ENCODE assay signal across 16 mouse cellular contexts in the genomic region with DNA sequence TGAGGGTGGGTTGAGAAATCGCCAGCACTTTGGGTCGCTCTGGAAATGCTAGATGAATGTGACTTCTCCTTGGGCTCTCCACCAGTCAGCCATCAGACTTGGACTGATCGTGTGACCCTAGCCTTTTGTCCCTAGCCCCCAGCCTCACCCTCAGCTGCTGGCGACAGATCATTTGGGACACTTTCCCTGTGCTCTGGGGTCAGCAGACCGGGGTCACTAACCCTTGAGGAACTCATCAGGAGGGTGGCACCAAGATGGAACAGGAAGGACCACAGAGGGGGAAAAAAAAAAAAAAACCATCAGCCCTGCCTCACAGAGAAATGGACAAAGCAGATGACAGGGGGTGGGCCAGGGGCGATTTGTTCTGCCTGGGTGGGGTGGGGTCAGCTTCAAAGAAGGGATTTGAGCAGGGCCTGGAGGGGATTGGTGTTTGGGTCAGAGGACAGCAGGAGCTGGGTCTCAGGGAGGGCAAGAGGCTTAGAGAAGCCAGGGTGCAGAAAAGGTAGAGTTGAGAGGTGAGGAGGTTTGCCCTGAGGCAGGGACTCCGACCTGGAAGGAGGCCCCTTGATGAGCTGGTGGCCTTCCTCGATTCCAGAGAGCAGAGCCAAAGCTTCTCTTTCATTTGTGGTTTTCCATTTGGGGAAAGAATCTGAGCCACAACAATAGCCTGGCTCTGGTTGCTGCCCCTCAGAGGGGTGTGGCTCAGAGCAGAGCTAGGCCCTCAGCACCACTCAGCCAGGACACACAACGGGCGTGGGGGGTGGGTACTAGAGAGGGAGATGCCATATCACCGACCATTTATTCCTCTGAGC. TPM values are rescaled to one million over a fixed set of nuclear protein-coding genes. Genes with fewer than 3 reads are reported as not detected.
DNase-seq lines count a peak whose midpoint lies in the region; ATAC-seq lines count a peak whose summit lies in the region.
"Had no signal": no experiment of that assay in that cellular context is flagged by ENCODE, and none has a peak within 500 bp of the region (broad histone marks: within the 10 kb centered on the region; RNA-seq: fewer than 3 reads in every experiment).

No protein-coding gene starts in this region.

- no peaks in the 10 kb centered on the region for H3K9me3 ChIP-seq in heart, embryonic 13.5 days
- H3K9me3 ChIP-seq in midbrain, embryonic 10.5 days (replicated peaks): no peaks in the 10 kb centered on the region
- no peaks in the 10 kb centered on the region for H3K9me3 ChIP-seq in midbrain, embryonic 14.5 days (ENCODE audit: control insufficient read depth, low read length)
- no peaks in the 10 kb centered on the region for H3K9me3 ChIP-seq in embryonic facial prominence, embryonic 13.5 days
- H3K9me3 ChIP-seq in neural tube, embryonic 15.5 days (replicated peaks): no peaks in the 10 kb centered on the region
- H3K9me3 ChIP-seq: neural tube, embryonic 12.5 days had no signal

- H3K4me2 ChIP-seq in heart, embryonic 13.5 days: peak overlapping the region; percentile 55
- no peak overlapping the region for H3K4me2 ChIP-seq in midbrain, embryonic 14.5 days (ENCODE audit: low read length)
- H3K4me2 ChIP-seq in embryonic facial prominence, embryonic 13.5 days: no peak overlapping the region
- H3K4me2 ChIP-seq in neural tube, embryonic 15.5 days: no peak overlapping the region

- WGBS in heart, embryonic 13.5 days: 21% methylated on average over 11 of the region's 11 CpGs
- 3% methylated on average over 11 of the region's 11 CpGs for WGBS in midbrain, embryonic 10.5 days
- 7% methylated on average over 11 of the region's 11 CpGs for WGBS in midbrain, embryonic 14.5 days
- WGBS in embryonic facial prominence, embryonic 13.5 days: 14% methylated on average over 11 of the region's 11 CpGs
- 17% methylated on average over 11 of the region's 11 CpGs for WGBS in neural tube, embryonic 15.5 days

- H3K4me3 ChIP-seq in heart, embryonic 13.5 days: no peak overlapping the region; the same call in 1 of the 2 replicates
- H3K4me3 ChIP-seq in midbrain, embryonic 10.5 days: peak overlapping the region; percentile 33
- no peak overlapping the region for H3K4me3 ChIP-seq in midbrain, embryonic 14.5 days (replicated peaks; ENCODE audit: low read depth, low read length)
- no peak overlapping the region for H3K4me3 ChIP-seq in embryonic facial prominence, embryonic 13.5 days
- no peak overlapping the region for H3K4me3 ChIP-seq in neural tube, embryonic 15.5 days (replicated peaks)
- H3K4me3 ChIP-seq: neural tube, embryonic 12.5 days had no signal

- peak overlapping the region; percentile 71 for H3K27ac ChIP-seq in heart, embryonic 13.5 days (replicated peaks)
- H3K27ac ChIP-seq in midbrain, embryonic 10.5 days (replicated peaks): peak overlapping the region; percentile 84
- no peak overlapping the region for H3K27ac ChIP-seq in midbrain, embryonic 14.5 days (replicated peaks; ENCODE audit: low read depth, low read length)
- no peak overlapping the region for H3K27ac ChIP-seq in embryonic facial prominence, embryonic 13.5 days
- 0 out of 2 replicates have a peak overlapping the region, but pooled peaks have one; percentile 9 for H3K27ac ChIP-seq in neural tube, embryonic 15.5 days (replicated peaks)

- H3K36me3 ChIP-seq in heart, embryonic 13.5 days: no peaks in the 10 kb centered on the region
- no peaks in the 10 kb centered on the region for H3K36me3 ChIP-seq in midbrain, embryonic 10.5 days
- no peaks in the 10 kb centered on the region for H3K36me3 ChIP-seq in midbrain, embryonic 14.5 days (ENCODE audit: control insufficient read depth, insufficient read depth, low read length)
- H3K36me3 ChIP-seq in embryonic facial prominence, embryonic 13.5 days: no peaks in the 10 kb centered on the region
- H3K36me3 ChIP-seq in neural tube, embryonic 15.5 days: no peaks in the 10 kb centered on the region
- H3K36me3 ChIP-seq: neural tube, embryonic 12.5 days had no signal

- ATAC-seq in heart, embryonic 13.5 days (ENCODE audit: extremely low read depth, insufficient number of reproducible peaks, low FRiP score, low TSS enrichment): peak; percentile 49; the same call in 1 of the 2 replicates
- ATAC-seq in midbrain, embryonic 14.5 days (ENCODE audit: low FRiP score, low TSS enrichment): no peak
- no peak for ATAC-seq in embryonic facial prominence, embryonic 13.5 days (ENCODE audit: insufficient number of reproducible peaks, insufficient read depth, low FRiP score, low TSS enrichment, low read depth)
- ATAC-seq in neural tube, embryonic 15.5 days (ENCODE audit: low FRiP score): no peak
- ATAC-seq in erythroblast, adult 5-6 weeks (replicated peaks; ENCODE audit: low FRiP score, poor library complexity, severe bottlenecking): no peak
- ATAC-seq: CD4-positive, CD25-positive, alpha-beta regulatory T cell, adult 4 months had no signal

- no peak for DNase-seq in heart, postnatal 10 days
- DNase-seq in midbrain, embryonic 10.5 days (ENCODE audit: low spot score): peak; percentile 72
- DNase-seq in midbrain, embryonic 14.5 days: no peak
- DNase-seq in spleen, postnatal 4 days (ENCODE audit: low spot score in 2 of 2): no peak
- DNase-seq: right cerebral cortex, postnatal 25 days had no signal

- peak overlapping the region; percentile 61 for H3K9ac ChIP-seq in heart, embryonic 13.5 days
- no peak overlapping the region for H3K9ac ChIP-seq in midbrain, embryonic 14.5 days (replicated peaks; ENCODE audit: low read length)
- 0 out of 2 replicates have a peak overlapping the region, but pooled peaks have one; percentile 27 for H3K9ac ChIP-seq in embryonic facial prominence, embryonic 13.5 days
- no peak overlapping the region for H3K9ac ChIP-seq in neural tube, embryonic 15.5 days (replicated peaks)
- H3K9ac ChIP-seq: neural tube, embryonic 12.5 days had no signal

- intact Hi-C loops in heart, postnatal 10 days (cut with DNase I): no loop called here

- peaks cover 26% of the 10 kb centered on the region for H3K27me3 ChIP-seq in heart, embryonic 13.5 days (replicated peaks)
- peaks cover 40% of the 10 kb centered on the region for H3K27me3 ChIP-seq in midbrain, embryonic 10.5 days (ENCODE audit: low read depth, poor library complexity, severe bottlenecking)
- peaks cover 25% of the 10 kb centered on the region for H3K27me3 ChIP-seq in midbrain, embryonic 14.5 days (ENCODE audit: control insufficient read depth, insufficient read depth, low read length)
- peaks cover 45% of the 10 kb centered on the region for H3K27me3 ChIP-seq in embryonic facial prominence, embryonic 13.5 days
- peaks cover 37% of the 10 kb centered on the region for H3K27me3 ChIP-seq in neural tube, embryonic 15.5 days (replicated peaks)

- H3K4me1 ChIP-seq in heart, embryonic 13.5 days: peaks cover 57% of the 10 kb centered on the region
- peaks cover 66% of the 10 kb centered on the region for H3K4me1 ChIP-seq in midbrain, embryonic 10.5 days
- H3K4me1 ChIP-seq in midbrain, embryonic 14.5 days (ENCODE audit: control insufficient read depth, insufficient read depth, low read length): peaks cover 18% of the 10 kb centered on the region; the same call in 1 of the 2 replicates
- peaks cover 50% of the 10 kb centered on the region for H3K4me1 ChIP-seq in embryonic facial prominence, embryonic 13.5 days
- peaks cover 33% of the 10 kb centered on the region for H3K4me1 ChIP-seq in neural tube, embryonic 15.5 days

RNA-seq across cellular contexts. Expression of gene Grrp1, which starts 3.5 kb away (rescaled TPM):
- polyA plus RNA-seq in heart, embryonic 13.5 days (2015; fragmentation: Nextera tagmentation; extraction: Ambion mirVana): 4.3 and 5.0 TPM in 2 replicates
- 10 to 100 TPM; 13.5 to 15.2 TPM for total RNA-seq in heart, postnatal 10 days (2021)
- 5.7 and 9.5 TPM in 2 replicates for polyA plus RNA-seq in midbrain, embryonic 10.5 days (2016; fragmentation: Nextera tagmentation; extraction: Ambion mirVana)
- polyA plus RNA-seq in midbrain, embryonic 14.5 days (2014; fragmentation: Nextera tagmentation; extraction: Ambion mirVana): 11.1 and 17.6 TPM in 2 replicates
- 3.9 and 6.4 TPM in 2 replicates for polyA plus RNA-seq in embryonic facial prominence, embryonic 13.5 days (2015; fragmentation: Nextera tagmentation; extraction: Ambion mirVana)
- 14.2 and 17.0 TPM in 2 replicates for polyA plus RNA-seq in neural tube, embryonic 15.5 days (2015; fragmentation: Nextera tagmentation; extraction: Ambion mirVana)
- total RNA-seq in erythroblast, adult 5-6 weeks (2015; ENCODE audit: low replicate concordance): not detected in 2 replicates
- not detected in 2 replicates for total RNA-seq in erythroblast, adult 5-6 weeks (2017; ENCODE audit: low replicate concordance)
- polyA plus RNA-seq: CD4-positive, CD25-positive, alpha-beta regulatory T cell, adult 4 months had no signal

RNA-seq across cellular contexts. Expression of gene Gm30191, which starts 10.7 kb away (rescaled TPM):
- polyA plus RNA-seq in heart, embryonic 13.5 days (2015; fragmentation: Nextera tagmentation; extraction: Ambion mirVana): not detected in 2 replicates
- total RNA-seq in heart, postnatal 10 days (2021): not detected
- polyA plus RNA-seq in midbrain, embryonic 10.5 days (2016; fragmentation: Nextera tagmentation; extraction: Ambion mirVana): 0.20 TPM in 1 of 2 replicates, not detected in the other
- polyA plus RNA-seq in midbrain, embryonic 14.5 days (2014; fragmentation: Nextera tagmentation; extraction: Ambion mirVana): 0.49 TPM in 1 of 2 replicates, not detected in the other
- not detected in 2 replicates for polyA plus RNA-seq in embryonic facial prominence, embryonic 13.5 days (2015; fragmentation: Nextera tagmentation; extraction: Ambion mirVana)
- polyA plus RNA-seq in neural tube, embryonic 15.5 days (2015; fragmentation: Nextera tagmentation; extraction: Ambion mirVana): not detected in 2 replicates
- total RNA-seq in erythroblast, adult 5-6 weeks (2015; ENCODE audit: low replicate concordance): not detected in 2 replicates
- total RNA-seq in erythroblast, adult 5-6 weeks (2017; ENCODE audit: low replicate concordance): not detected in 2 replicates
- total RNA-seq: hematopoietic stem cell, adult 5-6 weeks; left cerebral cortex, postnatal 14 days had no signal
- polyA plus RNA-seq: CD4-positive, CD25-positive, alpha-beta regulatory T cell, adult 4 months; cortical plate, adult 2 months; large intestine, adult 2 months; neural tube, embryonic 12.5 days; testis, adult 2 months had no signal

RNA-seq across cellular contexts. Expression of gene Zfp593, which starts 12.0 kb away (rescaled TPM):
- polyA plus RNA-seq in heart, embryonic 13.5 days (2015; fragmentation: Nextera tagmentation; extraction: Ambion mirVana): 9.2 and 9.9 TPM in 2 replicates
- 1 to 10 TPM; 3.7 to 4.0 TPM for total RNA-seq in heart, postnatal 10 days (2021)
- 19.4 and 22.9 TPM in 2 replicates for polyA plus RNA-seq in midbrain, embryonic 10.5 days (2016; fragmentation: Nextera tagmentation; extraction: Ambion mirVana)
- 13.1 and 14.2 TPM in 2 replicates for polyA plus RNA-seq in midbrain, embryonic 14.5 days (2014; fragmentation: Nextera tagmentation; extraction: Ambion mirVana)
- 18.8 and 19.7 TPM in 2 replicates for polyA plus RNA-seq in embryonic facial prominence, embryonic 13.5 days (2015; fragmentation: Nextera tagmentation; extraction: Ambion mirVana)
- polyA plus RNA-seq in neural tube, embryonic 15.5 days (2015; fragmentation: Nextera tagmentation; extraction: Ambion mirVana): 13.9 and 14.8 TPM in 2 replicates
- 0.38 and 0.63 TPM in 2 replicates for total RNA-seq in erythroblast, adult 5-6 weeks (2015; ENCODE audit: low replicate concordance)
- 0.84 and 1.4 TPM in 2 replicates for total RNA-seq in erythroblast, adult 5-6 weeks (2017; ENCODE audit: low replicate concordance)

RNA-seq across cellular contexts. Expression of gene E130218I03Rik, which starts 13.9 kb away (rescaled TPM):
- 0.17 and 0.21 TPM in 2 replicates for polyA plus RNA-seq in heart, embryonic 13.5 days (2015; fragmentation: Nextera tagmentation; extraction: Ambion mirVana)
- not detected for total RNA-seq in heart, postnatal 10 days (2021)
- 0.25 and 1.0 TPM in 2 replicates for polyA plus RNA-seq in midbrain, embryonic 10.5 days (2016; fragmentation: Nextera tagmentation; extraction: Ambion mirVana)
- 0.30 and 0.43 TPM in 2 replicates for polyA plus RNA-seq in midbrain, embryonic 14.5 days (2014; fragmentation: Nextera tagmentation; extraction: Ambion mirVana)
- 0.72 TPM in 1 of 2 replicates, not detected in the other for polyA plus RNA-seq in embryonic facial prominence, embryonic 13.5 days (2015; fragmentation: Nextera tagmentation; extraction: Ambion mirVana)
- polyA plus RNA-seq in neural tube, embryonic 15.5 days (2015; fragmentation: Nextera tagmentation; extraction: Ambion mirVana): 0.42 TPM in 1 of 2 replicates, not detected in the other
- not detected in 2 replicates for total RNA-seq in erythroblast, adult 5-6 weeks (2015; ENCODE audit: low replicate concordance)
- 0.70 TPM in 1 of 2 replicates, not detected in the other for total RNA-seq in erythroblast, adult 5-6 weeks (2017; ENCODE audit: low replicate concordance)
- total RNA-seq: hematopoietic stem cell, adult 5-6 weeks; left cerebral cortex, postnatal 14 days had no signal
- polyA plus RNA-seq: cortical plate, adult 2 months; large intestine, adult 2 months had no signal

RNA-seq across cellular contexts. Expression of gene Cnksr1, which starts 19.2 kb away (rescaled TPM):
- polyA plus RNA-seq in heart, embryonic 13.5 days (2015; fragmentation: Nextera tagmentation; extraction: Ambion mirVana): 1.3 and 1.5 TPM in 2 replicates
- 1 to 10 TPM; 2.3 to 4.4 TPM for total RNA-seq in heart, postnatal 10 days (2021)
- polyA plus RNA-seq in midbrain, embryonic 10.5 days (2016; fragmentation: Nextera tagmentation; extraction: Ambion mirVana): 0.22 and 0.35 TPM in 2 replicates
- polyA plus RNA-seq in midbrain, embryonic 14.5 days (2014; fragmentation: Nextera tagmentation; extraction: Ambion mirVana): 0.20 TPM in 1 of 2 replicates, not detected in the other
- 2.9 and 3.9 TPM in 2 replicates for polyA plus RNA-seq in embryonic facial prominence, embryonic 13.5 days (2015; fragmentation: Nextera tagmentation; extraction: Ambion mirVana)
- polyA plus RNA-seq in neural tube, embryonic 15.5 days (2015; fragmentation: Nextera tagmentation; extraction: Ambion mirVana): 0.20 and 1.4 TPM in 2 replicates
- not detected in 2 replicates for total RNA-seq in erythroblast, adult 5-6 weeks (2015; ENCODE audit: low replicate concordance)
- total RNA-seq in erythroblast, adult 5-6 weeks (2017; ENCODE audit: low replicate concordance): not detected in 2 replicates
- total RNA-seq: hematopoietic stem cell, adult 5-6 weeks had no signal
- polyA plus RNA-seq: CD4-positive, CD25-positive, alpha-beta regulatory T cell, adult 4 months had no signal

Comparison
In these comparisons a context has a peak if more than half of its experiments do, and no peak if none do; other contexts are left out.
1. H3K27ac ChIP-seq: peak in heart, embryonic 13.5 days (single experiment), midbrain, embryonic 10.5 days (single experiment) and neural tube, embryonic 15.5 days (single experiment); none in midbrain, embryonic 14.5 days (single experiment) and embryonic facial prominence, embryonic 13.5 days (single experiment).
2. H3K9ac ChIP-seq: peak in heart, embryonic 13.5 days (single experiment) and embryonic facial prominence, embryonic 13.5 days (single experiment); none in midbrain, embryonic 14.5 days (single experiment) and neural tube, embryonic 15.5 days (single experiment).